Mouse (Mus musculus) midbrain, embryonic 14.5 days (tissue): ENCODE data around the gene Gm42906. TPM values are rescaled to one million over a fixed set of nuclear protein-coding genes. Genes with fewer than 3 reads are reported as not detected.

Experiments
- ATAC-seq: fragments of 200-750 bp; cut with Nextera tagmentation; 2 replicates; pipeline ENCODE4 v1.8.0; 2017; ENCODE audit warnings: moderate number of reproducible peaks, moderate library complexity; ENCODE audit not compliant: low FRiP score, low TSS enrichment
- DNase-seq: peaks from one replicate; pipeline ENCODE4 v3.0.0-alpha.2; 2015
- H3K27ac ChIP-seq: fragments of 300-500 bp; sonication (generic); replicated peaks from 2 replicates; pipeline ENCODE4 v1.5.1; 2014; ENCODE audit warnings: mild to moderate bottlenecking, low read depth, low read length, moderate library complexity
- H3K27me3 ChIP-seq: fragments of 300-500 bp; sonication (generic); 2 replicates; pipeline ENCODE4 v1.6.1; 2014; ENCODE audit warnings: low read length, control low read depth, mixed read lengths; ENCODE audit not compliant: control insufficient read depth, insufficient read depth
- H3K36me3 ChIP-seq: fragments of 300-500 bp; sonication (generic); 2 replicates; pipeline ENCODE4 v1.6.1; 2014; ENCODE audit warnings: low read length, control low read depth; ENCODE audit not compliant: control insufficient read depth, insufficient read depth
- H3K4me1 ChIP-seq: fragments of 300-500 bp; sonication (generic); 2 replicates; pipeline ENCODE4 v1.6.1; 2014; ENCODE audit warnings: mild to moderate bottlenecking, antibody characterized with exemption, low read length, control low read depth; ENCODE audit not compliant: control insufficient read depth, insufficient read depth
- H3K4me2 ChIP-seq: fragments of 300-500 bp; sonication (generic); 2 replicates; pipeline ENCODE4 v1.6.1; 2014; ENCODE audit warnings: mild to moderate bottlenecking, low read length, moderate library complexity
- H3K4me3 ChIP-seq: fragments of 300-500 bp; sonication (generic); replicated peaks from 2 replicates; pipeline ENCODE4 v1.5.1; 2014; ENCODE audit warnings: low read depth, low read length
- H3K9ac ChIP-seq: fragments of 300-500 bp; sonication (generic); replicated peaks from 2 replicates; pipeline ENCODE4 v1.6.1; 2014; ENCODE audit warnings: mild to moderate bottlenecking, low read length, moderate library complexity
- H3K9me3 ChIP-seq: fragments of 300-500 bp; sonication (generic); 2 replicates; pipeline ENCODE4 v1.6.1; 2016; ENCODE audit warnings: low read length, control low read depth, mixed read lengths; ENCODE audit not compliant: control insufficient read depth
- WGBS: fragments of 180-500 bp; shearing (Covaris S2); extraction: QIAGEN DNeasy Blood & Tissue Kit; methylation state at CpG from one replicate; pipeline ENCODE4 v1.1.7; 2014; 5-methylcytosine and 5-hydroxymethylcytosine counted together
- polyA plus RNA-seq: library from polyadenylated mRNA; unstranded; fragments of >200 nt; fragmentation: Nextera tagmentation; extraction: Ambion mirVana; gene quantifications from 2 replicates; pipeline ENCODE4 v1.2.1, GENCODE M21; 2014

Gm42906 gene
- polyA plus RNA-seq, 1 experiment from 2014 or later: not detected

DNA sequence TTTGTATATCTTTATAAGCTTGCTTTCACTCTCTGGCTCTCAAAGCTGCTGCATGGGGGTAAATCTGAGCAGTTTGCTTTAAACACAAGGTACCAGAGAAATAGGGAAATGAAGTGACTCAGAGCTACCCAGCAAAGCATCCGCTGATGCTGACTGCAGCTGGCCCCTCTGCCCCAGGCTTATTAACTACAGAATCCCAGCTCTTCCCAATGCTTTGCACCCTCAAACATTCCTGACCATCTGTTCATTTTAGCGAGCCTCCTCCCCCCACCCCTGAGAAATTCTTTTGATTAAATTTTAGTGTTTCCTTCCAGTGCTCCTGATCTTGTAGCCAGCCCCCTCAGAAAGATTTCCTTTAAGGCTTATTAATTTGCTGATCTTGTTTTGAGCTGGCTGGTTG is 24.4 kb downstream of the Gm42906 start:
- Histone ChIP-seq H3K4me2 (no peak overlapping the region), H3K36me3 (no peaks in the 10 kb centered on the region), H3K27me3 (no peaks in the 10 kb centered on the region), H3K4me1 (peaks cover 8% of the 10 kb centered on the region; the same call in 1 of the 2 replicates), H3K9ac (no peak overlapping the region), H3K9me3 (no peaks in the 10 kb centered on the region), H3K27ac (0 out of 2 replicates have a peak overlapping the region, but pooled peaks have one; percentile 26), H3K4me3 (no peak overlapping the region)
- ATAC-seq (peak; percentile 36; the same call in 1 of the 2 replicates), DNase-seq (peak; percentile 37)
- WGBS: 43% methylated on average over 2 of the region's 2 CpGs

DNA sequence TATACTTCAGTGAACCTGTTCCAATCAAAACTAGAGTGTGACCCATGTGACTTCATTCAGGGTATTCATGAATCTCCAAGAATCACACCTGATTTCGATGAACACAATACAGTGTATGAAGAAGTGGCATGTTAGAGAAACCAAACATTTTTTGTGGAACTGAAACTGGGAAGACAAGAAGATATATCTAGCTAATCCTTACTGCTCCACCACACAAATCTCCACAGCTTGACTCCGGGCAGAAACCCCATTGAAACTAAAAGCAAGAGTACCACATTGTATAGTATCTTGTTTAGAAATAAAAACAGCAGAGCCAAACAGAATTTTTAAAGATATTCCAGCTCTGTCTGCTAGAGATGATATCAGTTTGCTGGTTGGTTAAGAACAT is 27.4 kb downstream of the Gm42906 start:
- Histone ChIP-seq H3K36me3 (no peaks in the 10 kb centered on the region), H3K4me1 (0 out of 2 replicates have a peak, but pooled peaks cover 3% of the 10 kb centered on the region), H3K4me3 (no peak overlapping the region), H3K9me3 (no peaks in the 10 kb centered on the region), H3K27me3 (no peaks in the 10 kb centered on the region), H3K4me2 (no peak overlapping the region), H3K27ac (no peak overlapping the region), H3K9ac (no peak overlapping the region)
- ATAC-seq: no peak
- WGBS: 95% methylated on average over 2 of the region's 2 CpGs
- DNase-seq: no peak

DNA sequence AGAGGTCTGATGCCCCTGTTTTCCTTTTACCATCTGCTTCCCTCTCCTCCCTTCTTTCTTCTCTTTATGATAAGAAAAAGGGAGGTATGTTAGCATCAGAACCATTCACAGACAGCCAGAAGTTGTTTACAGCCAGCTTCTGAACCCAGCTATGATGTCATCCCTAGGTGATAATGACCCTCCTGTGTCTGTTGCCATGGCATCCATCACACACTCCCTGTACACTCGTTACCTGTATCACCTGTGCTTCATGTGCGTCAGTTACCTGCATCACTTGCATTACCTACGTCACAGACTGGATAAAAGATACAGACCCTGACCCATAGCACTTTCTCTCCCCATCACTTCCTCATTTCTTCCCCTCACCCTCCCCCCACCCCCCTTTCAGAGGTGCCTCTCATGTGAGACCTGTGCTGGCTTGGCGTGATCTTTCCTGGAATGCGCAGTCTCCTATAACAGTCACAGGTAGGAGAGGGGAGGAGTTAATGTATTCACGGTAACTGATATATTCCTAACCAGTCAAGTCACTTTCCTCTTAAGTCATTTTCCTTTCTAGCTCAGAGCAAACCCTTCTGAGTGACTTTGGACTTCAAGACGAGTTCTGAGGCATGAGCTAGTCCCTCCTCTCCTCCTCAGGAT is 27.9 kb downstream of the Gm42906 start:
- no peak for ATAC-seq
- Histone ChIP-seq H3K4me3 (no peak overlapping the region), H3K27ac (no peak overlapping the region), H3K27me3 (no peaks in the 10 kb centered on the region), H3K36me3 (no peaks in the 10 kb centered on the region), H3K9ac (no peak overlapping the region), H3K9me3 (no peaks in the 10 kb centered on the region), H3K4me2 (no peak overlapping the region), H3K4me1 (no peaks in the 10 kb centered on the region)
- 83% methylated on average over 7 of the region's 7 CpGs for WGBS
- no peak for DNase-seq

DNA sequence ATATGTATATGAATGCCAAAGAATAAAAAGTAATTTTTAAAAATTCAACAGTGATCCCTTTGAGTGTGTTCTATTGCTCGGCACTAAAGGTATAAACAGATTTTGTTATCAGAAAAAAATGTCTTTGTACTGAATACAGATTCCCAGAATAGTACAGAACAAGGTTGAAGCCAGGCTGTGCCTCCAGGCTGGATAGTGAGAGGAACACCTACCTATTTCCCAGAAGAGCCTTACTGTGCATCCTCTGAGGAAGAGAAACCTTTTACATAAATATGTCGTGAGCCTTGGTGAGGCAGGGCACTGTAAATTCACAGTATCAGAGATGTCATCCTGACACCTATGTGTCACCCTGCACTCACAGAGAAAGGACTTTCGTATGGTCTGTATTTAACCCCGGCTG is 31.8 kb downstream of the Gm42906 start:
- Histone ChIP-seq H3K9ac (no peak overlapping the region), H3K4me3 (no peak overlapping the region), H3K9me3 (no peaks in the 10 kb centered on the region), H3K27me3 (no peaks in the 10 kb centered on the region), H3K36me3 (no peaks in the 10 kb centered on the region), H3K27ac (no peak overlapping the region), H3K4me1 (no peaks in the 10 kb centered on the region), H3K4me2 (no peak overlapping the region)
- no peak for DNase-seq
- WGBS: 84% methylated on average over 4 of the region's 4 CpGs
- ATAC-seq: no peak

DNA sequence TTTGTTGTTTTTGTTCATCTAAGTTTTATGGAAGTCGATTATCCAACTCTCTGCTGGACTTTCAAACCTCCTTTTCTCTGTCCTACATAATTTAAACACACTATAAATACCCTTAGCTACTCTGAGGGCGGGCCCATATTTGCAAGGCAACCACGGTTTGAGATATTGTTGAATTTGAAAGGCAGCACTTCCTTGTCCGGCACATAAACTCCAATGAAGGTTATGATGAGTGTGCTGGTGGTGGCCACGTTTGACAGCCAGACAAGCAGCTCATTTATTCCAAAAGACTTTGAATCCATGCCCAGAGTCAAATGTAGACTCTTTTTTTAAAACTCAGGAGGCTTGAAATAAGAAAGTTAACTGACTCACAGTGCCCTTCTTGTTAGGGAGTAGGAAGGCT is 33.3 kb downstream of the Gm42906 start:
- no peaks in the 10 kb centered on the region for H3K36me3 ChIP-seq

DNA sequence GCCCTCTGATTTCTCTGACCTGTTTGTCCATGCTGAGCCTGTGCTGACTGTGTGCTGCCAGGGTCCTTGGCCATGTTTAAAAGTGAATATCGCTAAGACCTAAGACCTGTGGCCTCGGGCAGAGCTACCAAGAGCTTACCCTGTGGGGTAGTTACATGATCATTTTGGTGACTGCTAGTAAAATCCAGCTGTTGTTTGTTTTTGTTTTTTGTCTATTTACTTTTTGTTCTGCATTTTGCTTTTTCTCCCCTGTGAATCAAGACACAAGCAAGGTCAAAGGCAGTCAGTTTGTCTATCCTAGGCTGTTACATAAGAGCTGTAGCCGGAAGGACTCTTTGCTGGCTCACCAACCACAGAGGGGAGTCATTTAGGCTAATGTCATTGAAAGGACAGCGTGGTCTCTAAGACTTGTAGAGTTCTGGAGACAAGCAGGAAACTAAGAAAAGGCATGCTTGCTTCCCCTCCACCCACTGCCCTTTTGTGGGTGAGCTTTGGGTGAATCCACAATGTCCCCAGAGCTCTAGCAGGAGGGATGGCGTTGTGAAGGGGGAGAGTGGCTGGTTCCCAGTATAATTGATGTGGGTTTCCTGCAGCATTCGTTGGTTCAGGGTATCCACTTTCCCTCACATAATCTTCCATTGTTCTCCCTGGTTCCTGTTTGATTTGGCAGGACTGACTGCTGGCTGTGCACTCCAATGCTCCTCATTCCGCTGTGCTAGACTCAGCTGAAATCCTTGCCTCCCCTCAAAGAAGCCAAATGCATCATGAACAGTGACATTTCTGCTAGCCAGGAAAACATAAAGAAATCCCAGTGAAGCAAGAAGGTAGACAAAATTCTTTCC is 33.9 kb downstream of the Gm42906 start:
- ATAC-seq: no peak
- no peaks in the 10 kb centered on the region for H3K36me3 ChIP-seq
- no peak overlapping the region for H3K27ac ChIP-seq

More for the DNA sequence above, 33.3 kb downstream of the Gm42906 start:
- H3K9ac ChIP-seq: no peak overlapping the region
- ATAC-seq: no peak
- no peak overlapping the region for H3K27ac ChIP-seq
- no peaks in the 10 kb centered on the region for H3K9me3 ChIP-seq
- 79% methylated on average over 5 of the region's 5 CpGs for WGBS
- H3K4me3 ChIP-seq: no peak overlapping the region
- H3K27me3 ChIP-seq: no peaks in the 10 kb centered on the region
- no peak overlapping the region for H3K4me2 ChIP-seq
- no peaks in the 10 kb centered on the region for H3K4me1 ChIP-seq
- DNase-seq: no peak

DNA sequence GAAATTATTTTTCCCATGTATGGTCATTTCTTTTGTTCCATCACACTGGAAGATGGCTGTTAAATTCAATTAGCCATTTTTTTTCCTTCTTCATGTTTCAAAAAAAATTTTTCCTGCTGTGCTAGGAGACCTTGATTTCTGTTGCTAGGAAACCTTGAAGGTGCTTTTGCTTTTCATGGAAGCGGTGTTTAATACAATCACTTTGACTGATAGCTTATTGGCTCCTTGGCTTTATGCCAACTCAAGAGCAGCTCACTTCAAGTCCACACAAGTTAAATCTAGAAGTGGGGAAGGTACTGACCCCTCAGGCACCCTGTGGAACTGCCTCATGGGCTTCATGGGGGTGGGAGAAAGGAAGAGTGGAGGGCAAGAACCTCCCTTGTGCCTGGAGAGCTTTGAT is 38.1 kb downstream of the Gm42906 start:
- Histone ChIP-seq H3K4me3 (no peak overlapping the region), H3K4me1 (no peaks in the 10 kb centered on the region), H3K9ac (no peak overlapping the region), H3K9me3 (no peaks in the 10 kb centered on the region), H3K27ac (no peak overlapping the region), H3K4me2 (no peak overlapping the region), H3K36me3 (no peaks in the 10 kb centered on the region), H3K27me3 (no peaks in the 10 kb centered on the region)
- 55% methylated on average over 1 of the region's 1 CpGs for WGBS
- DNase-seq (peak; percentile 42), ATAC-seq (no peak)

More for the DNA sequence above, 33.9 kb downstream of the Gm42906 start:
- Histone ChIP-seq H3K4me2 (no peak overlapping the region), H3K9me3 (no peaks in the 10 kb centered on the region), H3K4me1 (no peaks in the 10 kb centered on the region), H3K27me3 (no peaks in the 10 kb centered on the region), H3K4me3 (no peak overlapping the region), H3K9ac (no peak overlapping the region)
- no peak for DNase-seq
- 64% methylated on average over 7 of the region's 7 CpGs for WGBS

DNA sequence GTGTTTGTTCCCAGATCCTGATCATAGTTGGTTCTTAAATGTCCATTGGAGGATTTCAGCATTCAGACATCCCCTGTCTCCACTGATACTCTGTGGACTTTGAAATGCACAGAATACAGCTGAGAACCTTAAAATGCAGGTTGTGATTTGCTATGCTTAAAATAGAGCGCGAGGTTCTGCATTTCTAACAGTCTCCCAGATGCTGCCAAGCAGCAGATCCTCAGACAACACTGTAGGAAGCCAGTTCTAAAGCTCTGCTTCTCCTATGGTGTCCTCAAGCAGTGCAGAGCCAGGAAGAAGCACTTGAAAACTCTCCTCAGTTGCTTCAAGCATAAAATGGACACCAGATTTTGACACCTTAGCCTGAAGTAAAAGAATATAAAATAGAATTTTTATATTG is 48.1 kb downstream of the Gm42906 start:
- WGBS: 87% methylated on average over 2 of the region's 2 CpGs
- DNase-seq (no peak), ATAC-seq (no peak)
- no peaks in the 10 kb centered on the region for H3K4me1 ChIP-seq
- H3K36me3 ChIP-seq: no peaks in the 10 kb centered on the region
- no peaks in the 10 kb centered on the region for H3K27me3 ChIP-seq
- no peak overlapping the region for H3K9ac ChIP-seq
- H3K9me3 ChIP-seq: no peaks in the 10 kb centered on the region
- H3K4me3 ChIP-seq: no peak overlapping the region
- H3K4me2 ChIP-seq: no peak overlapping the region
- no peak overlapping the region for H3K27ac ChIP-seq

DNA sequence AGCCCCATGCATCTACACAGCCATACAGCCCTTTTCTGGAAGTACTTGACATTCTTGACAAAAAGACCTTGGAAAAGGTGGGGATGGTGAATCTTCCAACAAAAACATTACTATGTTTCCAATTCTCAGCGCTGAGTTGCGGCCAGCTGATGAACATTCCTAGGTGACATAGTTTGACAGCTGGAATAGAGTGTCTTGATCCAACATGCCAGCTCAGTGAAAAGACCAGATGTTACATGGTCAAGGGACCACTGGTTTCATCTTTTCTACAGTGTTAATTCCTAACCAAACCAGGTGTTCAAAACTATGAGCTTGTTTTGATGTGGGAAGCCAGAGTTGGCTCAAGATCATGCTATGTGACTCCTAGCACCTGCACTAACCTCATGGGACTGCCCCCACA is 48.8 kb downstream of the Gm42906 start:
- Histone ChIP-seq H3K9me3 (no peaks in the 10 kb centered on the region), H3K27me3 (no peaks in the 10 kb centered on the region), H3K4me3 (no peak overlapping the region), H3K36me3 (no peaks in the 10 kb centered on the region), H3K4me1 (no peaks in the 10 kb centered on the region), H3K9ac (no peak overlapping the region), H3K27ac (no peak overlapping the region), H3K4me2 (no peak overlapping the region)
- ATAC-seq (no peak), DNase-seq (no peak)
- whole genome bisulfite sequencing: 91% methylated on average over 2 of the region's 2 CpGs
